Mouse (Mus musculus): ENCODE measurements at regions not wholly inside any gene's neighbourhood (a gene's known extent, or its start where the extent isn't known, plus 50 kb on each side); places are given as distances from the start of the nearest gene placed in this dataset.
"Not testable (repeated sequence)": the region's sequence is repeated elsewhere in the genome, so short reads cannot be mapped to it uniquely, and the experiment has no call there.

GRCm38 (mm10) chr16:65629186-65629585 is 66.7 kb upstream of the Chmp2b start:
- DNase-seq (ENCODE audit: extremely low spot score in 1 of 2, low spot score in 1 of 2): peak; percentile 43 to 92

GRCm38 (mm10) chr16:65631680-65632079 is 69.2 kb upstream of the Chmp2b start:
- DNase-seq (ENCODE audit: extremely low spot score in 1 of 2, low spot score in 1 of 2): no peak

DNA sequence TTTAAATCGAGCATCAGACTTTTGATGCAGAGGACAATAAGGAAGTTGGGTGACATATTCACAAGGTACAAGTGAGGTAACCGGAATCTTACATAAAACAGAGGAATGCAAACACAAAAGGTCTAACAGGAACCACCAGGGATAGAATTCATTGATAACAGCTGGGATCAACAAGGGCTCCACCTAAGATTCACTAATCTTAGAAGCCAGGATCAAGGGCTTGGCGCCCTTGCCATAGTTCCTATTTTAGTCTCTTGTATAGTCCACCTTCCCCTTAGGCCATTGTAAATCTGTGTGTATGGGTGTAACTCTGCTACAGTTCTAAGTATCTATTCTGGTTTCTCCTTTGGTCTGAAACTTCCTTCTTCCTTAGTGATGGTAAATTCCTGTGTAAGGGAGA is 84.2 kb upstream of the Chmp2b start:
- DNase-seq (ENCODE audit: extremely low spot score in 1 of 2, low spot score in 1 of 2): not testable (repeated sequence)

DNA sequence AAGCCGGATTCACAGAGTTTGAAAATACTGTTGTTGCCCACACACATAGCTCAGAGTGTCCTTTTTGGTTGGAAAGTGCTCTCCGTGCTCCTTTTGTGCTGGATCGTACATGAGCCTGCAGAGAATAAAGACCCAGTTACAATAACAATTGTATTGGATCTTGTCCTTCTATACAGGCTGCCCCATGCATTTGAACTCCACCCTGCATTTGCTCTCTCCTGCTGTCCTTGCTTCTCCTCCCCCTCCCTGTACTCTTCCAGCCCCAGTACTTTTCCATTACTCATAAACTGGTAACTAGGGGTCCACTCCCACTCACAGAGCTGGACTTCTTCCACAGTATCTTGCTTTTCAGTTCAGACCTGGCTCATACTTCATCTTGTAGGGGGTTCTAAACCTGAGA is 86.5 kb upstream of the Chmp2b start:
- DNase-seq (ENCODE audit: extremely low spot score in 1 of 2, low spot score in 1 of 2): no peak

DNA sequence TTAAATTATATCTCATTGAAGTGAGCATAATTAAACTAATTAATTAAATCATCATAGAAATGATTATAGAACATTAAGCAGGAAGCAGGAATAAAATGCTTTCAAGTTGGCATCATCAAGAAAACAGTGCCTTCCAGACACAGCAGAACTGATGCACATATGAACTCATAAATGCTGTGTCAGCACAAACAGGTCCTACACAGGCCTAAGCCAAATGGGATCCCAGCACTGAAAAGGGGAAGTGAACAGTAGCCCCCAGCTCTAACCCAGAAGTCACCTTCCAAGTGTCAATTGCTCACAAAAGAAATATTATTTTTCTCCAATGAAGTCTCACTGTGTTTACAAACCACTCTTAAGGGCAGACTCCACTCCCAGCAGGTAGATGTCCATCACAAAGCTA is 93.0 kb upstream of the Chmp2b start:
- DNase-seq (ENCODE audit: extremely low spot score in 1 of 2, low spot score in 1 of 2): no peak

DNA sequence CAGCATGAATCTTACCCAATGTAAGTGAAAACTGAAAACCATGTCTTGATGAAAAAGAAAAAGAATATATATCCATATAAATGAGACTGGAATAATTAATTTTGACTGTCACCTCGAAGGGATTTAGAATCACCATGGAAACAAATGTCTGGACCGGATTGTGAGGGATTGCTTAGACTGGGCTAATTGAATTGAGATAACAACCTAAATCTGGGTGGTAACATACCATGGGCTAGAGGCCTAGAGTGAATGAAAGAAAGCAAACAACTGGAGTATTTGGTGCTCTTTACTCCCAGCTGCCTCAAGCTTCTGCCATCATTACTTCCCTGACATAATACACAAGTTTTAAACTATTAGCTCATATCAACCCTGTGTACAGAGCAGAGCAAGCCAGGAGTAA is 95.3 kb upstream of the Chmp2b start:
- no peak for DNase-seq (ENCODE audit: extremely low spot score in 1 of 2, low spot score in 1 of 2)

DNA sequence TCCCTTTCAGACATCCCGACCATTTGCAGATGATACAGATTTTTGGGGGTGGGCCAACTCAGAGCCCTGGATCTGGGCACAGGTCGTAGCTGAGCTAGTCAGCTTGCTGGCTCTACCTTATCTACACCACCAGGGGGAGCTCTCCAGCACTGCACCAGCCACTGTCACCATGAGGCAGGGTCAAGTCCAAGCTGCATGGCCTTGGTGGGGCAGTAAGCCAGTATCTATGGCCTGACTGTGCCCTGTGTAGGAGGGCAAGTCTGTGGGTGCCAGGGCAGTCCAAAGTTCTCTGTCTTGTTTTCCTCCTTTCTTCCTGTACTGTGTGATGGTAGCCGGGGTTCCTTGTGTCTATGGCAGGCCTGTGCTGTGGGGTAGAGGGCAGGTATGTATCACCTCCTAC is 102.3 kb upstream of the Chmp2b start:
- peak in 1 of 2 experiments; percentile 12 for DNase-seq (ENCODE audit: extremely low spot score in 1 of 2, low spot score in 1 of 2)

GRCm38 (mm10) chr16:65672116-65672515 is 109.6 kb upstream of the Chmp2b start:
- DNase-seq (ENCODE audit: extremely low spot score in 1 of 2, low spot score in 1 of 2): no peak

GRCm38 (mm10) chr16:65683089-65683488 is 120.6 kb upstream of the Chmp2b start:
- no peak for DNase-seq (ENCODE audit: extremely low spot score in 1 of 2, low spot score in 1 of 2)

DNA sequence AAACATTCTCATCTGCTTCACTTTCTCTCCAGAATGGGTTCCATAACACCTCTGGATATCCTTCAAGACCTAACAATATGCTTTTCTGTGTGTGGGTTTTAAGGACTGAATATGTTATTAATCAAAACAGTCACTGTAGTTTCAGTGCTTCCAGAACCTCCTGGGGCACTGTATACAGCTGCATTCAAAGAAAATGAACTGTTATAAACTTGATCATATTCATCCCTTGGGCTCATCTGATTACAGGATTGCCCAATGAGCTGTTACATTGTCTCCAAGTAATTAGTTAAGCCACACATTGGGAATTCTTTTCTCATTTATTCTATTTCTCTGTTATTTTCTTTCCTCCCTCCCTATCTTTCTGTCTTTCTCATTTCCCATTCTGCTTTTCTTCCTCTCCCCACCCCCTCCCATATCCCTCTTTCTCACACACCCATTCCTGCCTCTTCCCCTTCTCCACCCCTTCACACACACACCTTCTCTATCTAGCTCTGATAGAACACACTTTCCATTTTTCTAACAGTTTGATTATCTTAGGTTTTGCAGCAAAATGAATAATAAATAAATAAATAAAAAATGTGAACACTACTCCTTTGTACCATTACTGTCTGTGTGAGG is 121.3 kb upstream of the Chmp2b start:
- DNase-seq (ENCODE audit: extremely low spot score in 1 of 2, low spot score in 1 of 2): no peak

GRCm38 (mm10) chr16:65693626-65694025 is 121.4 kb upstream of the Vgll3 start:
- DNase-seq (ENCODE audit: extremely low spot score in 1 of 2, low spot score in 1 of 2): no peak

GRCm38 (mm10) chr16:65715631-65716030 is 99.4 kb upstream of the Vgll3 start:
- peak in 1 of 2 experiments; percentile 4 for DNase-seq (ENCODE audit: extremely low spot score in 1 of 2, low spot score in 1 of 2)

DNA sequence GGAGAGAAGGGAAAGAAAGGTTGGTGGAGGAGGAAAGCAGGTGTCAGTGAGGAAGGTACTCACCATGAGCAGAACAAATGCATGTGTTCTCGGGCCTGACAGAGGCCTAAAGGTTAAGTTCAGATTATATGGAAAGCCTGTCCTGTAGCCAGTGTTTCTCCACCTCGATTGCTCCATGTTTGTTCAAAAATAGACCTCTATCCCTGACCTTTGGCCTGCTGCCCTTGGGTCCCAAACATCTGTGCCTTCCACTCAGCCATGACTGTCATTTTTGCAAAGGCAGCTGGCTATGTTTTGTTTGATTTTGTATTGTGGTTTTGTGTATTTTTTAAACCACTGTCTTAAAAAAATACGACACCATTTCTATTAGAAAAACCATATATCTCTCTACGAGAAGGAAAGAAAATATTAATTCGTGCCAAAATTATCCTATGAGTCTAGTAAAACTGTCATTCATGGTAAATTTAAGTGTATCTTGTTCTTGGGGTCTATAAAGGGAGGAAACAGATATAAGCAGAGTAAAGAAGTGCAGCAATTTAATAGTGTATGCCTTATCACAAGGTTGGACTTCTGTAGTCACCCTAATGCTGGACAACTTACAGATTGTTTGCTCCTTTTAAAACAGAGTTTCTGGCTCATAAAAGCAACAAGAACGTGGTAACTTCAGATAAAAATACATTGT is 96.1 kb upstream of the Vgll3 start:
- no peak for DNase-seq (ENCODE audit: extremely low spot score in 1 of 2, low spot score in 1 of 2)

DNA sequence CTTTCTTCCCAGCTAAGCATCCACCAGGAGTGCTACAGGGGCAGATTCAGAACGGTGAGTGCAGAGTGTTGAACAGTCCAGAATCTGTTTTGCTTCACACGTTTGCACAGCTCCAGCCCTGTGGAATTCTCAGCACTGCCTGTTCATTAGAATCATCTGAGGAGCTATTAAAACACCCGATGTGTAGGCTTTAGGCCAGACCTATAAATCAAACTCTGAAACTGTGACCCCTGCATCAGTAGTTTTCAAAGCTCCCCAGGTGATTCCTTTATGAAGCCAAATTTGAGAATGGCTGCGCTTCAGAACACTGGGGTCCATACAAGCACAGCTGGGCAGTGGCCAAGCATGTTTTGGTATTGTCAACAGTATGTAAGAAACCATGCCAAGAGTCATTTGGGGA is 94.1 kb upstream of the Vgll3 start:
- no peak for DNase-seq (ENCODE audit: extremely low spot score in 1 of 2, low spot score in 1 of 2)

DNA sequence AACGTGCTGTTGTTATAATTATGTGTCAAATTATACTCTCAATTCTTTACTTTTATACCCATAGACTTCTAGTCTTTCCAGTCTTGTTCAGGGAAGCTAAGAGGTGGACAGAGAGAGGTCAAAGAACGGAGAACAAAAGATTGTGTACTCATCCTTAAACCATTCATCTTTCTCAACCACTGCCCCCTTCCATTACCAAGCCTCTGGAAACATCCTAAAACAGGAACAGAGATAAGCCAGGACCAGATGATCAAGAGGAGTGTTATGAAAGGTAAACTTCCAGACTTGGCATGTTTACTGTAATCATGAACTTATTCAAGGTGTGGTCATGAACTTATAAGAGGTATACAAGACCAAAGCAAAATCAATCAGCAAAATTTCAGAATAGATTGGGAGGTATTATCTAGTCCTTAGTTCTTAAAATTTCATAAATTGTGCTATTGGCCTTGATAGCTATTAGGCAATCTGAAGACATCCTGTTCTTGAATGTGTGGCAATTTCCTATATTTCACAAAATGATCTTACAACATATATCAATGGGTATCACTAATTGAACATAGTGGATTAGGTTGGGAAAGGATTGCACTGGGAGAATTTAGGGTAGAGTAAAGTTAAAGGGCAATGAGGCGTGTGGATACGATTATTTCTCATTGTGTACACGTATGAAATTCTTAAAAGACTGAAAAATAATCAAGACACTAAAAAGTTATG is 89.3 kb upstream of the Vgll3 start:
- DNase-seq (ENCODE audit: extremely low spot score in 1 of 2, low spot score in 1 of 2): no peak

GRCm38 (mm10) chr16:65726289-65726688 is 88.8 kb upstream of the Vgll3 start:
- DNase-seq (ENCODE audit: extremely low spot score in 1 of 2, low spot score in 1 of 2): no peak

DNA sequence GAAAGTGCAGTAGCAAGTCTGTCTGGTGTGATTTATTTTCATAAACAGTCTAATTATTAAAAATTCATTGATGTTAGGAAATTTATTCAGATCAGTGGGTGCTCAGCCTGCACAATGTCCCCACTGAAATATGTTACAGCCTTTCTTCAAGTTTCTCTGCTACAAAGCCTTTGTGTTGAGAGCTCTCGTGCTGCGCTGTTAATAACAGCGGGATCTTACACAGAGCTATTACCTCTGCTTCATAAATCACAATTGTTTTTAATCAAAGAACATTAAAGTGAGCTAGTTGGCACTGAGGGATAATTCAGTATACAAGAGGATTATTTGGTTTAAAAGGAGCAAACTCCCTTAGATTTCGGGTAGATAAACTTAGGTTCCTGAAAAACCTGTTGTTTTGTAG is 85.7 kb upstream of the Vgll3 start:
- DNase-seq (ENCODE audit: extremely low spot score in 1 of 2, low spot score in 1 of 2): no peak

- no peak for DNase-seq (ENCODE audit: extremely low spot score in 1 of 2, low spot score in 1 of 2)
Observed at GRCm38 (mm10) chr16:65739652-65740051, 75.4 kb upstream of the Vgll3 start.

GRCm38 (mm10) chr16:65742951-65743350 is 72.1 kb upstream of the Vgll3 start:
- DNase-seq (ENCODE audit: extremely low spot score in 1 of 2, low spot score in 1 of 2): no peak

GRCm38 (mm10) chr16:65755667-65756066 is 59.4 kb upstream of the Vgll3 start:
- no peak for DNase-seq (ENCODE audit: extremely low spot score in 1 of 2, low spot score in 1 of 2)

Measured in frontal cortex, adult 2 months (tissue).